Mouse (Mus musculus): ENCODE measurements at regions not wholly inside any gene's neighbourhood (a gene's known extent, or its start where the extent isn't known, plus 50 kb on each side); places are given as distances from the start of the nearest gene placed in this dataset.
A peak's percentile ranks its signal among the peaks of the same experiment; 100 is the strongest.
"Not testable (repeated sequence)": the region's sequence is repeated elsewhere in the genome, so short reads cannot be mapped to it uniquely, and the experiment has no call there.

DNA sequence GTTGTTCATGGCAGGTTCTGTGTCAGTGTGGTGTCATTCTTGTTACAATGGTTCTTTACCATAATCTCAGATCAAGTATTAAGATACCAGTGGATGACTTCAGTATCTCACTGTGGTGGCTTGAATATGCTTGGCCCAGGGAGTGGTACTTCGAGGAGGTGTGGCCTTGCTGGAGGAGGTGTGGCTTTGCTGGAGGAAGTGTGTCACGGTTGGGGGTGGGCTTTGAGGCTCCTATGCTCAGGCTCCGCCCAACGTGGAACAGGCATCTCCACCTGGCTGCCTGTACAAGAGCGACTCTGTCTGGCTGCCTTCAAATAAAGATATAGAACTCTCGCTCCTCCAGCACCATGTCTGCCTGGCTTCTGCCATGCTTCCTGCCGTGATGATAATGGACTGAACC is 63.6 kb downstream of the Cd2 start:
- no peak for DNase-seq (ENCODE audit: low read depth)

DNA sequence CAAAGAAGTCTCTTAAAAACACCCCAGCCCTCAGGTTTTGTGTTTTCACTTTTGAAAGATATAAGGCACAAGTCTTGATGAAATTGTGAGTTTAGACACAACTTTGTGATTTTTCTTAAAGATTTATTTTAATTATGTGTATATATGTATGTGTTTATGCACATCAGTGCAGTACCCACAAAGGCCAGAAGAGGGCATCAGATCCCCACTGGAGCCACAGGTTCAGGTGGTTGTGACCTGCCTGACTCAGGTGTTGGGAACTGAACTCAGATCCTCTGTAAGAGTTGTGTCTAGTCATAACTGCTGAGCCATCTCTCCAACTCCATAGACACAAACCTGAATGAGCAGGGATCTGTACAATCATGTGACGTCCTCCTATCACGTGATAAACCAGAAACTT is 67.8 kb downstream of the Cd2 start:
- DNase-seq (ENCODE audit: low read depth) = no peak

DNA sequence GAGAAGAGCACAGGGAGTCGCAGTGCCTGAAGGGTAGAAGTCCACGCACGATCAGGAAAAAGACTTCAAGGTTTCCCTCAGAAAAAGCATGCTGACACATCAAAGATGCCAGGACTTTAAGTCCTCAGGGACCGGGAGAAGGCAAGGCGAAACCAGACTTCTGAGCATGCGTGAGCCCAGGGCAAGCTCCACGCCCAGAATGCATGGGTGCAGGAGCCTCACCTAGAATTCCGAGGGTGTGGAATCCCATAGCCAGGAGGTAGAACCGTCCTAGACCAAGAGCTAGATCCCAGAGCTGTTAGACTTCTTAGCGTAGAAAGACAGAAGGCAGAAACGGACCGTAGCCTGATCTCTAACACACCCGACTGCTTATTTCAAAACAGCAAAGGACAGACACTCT is 71.0 kb downstream of the Cd2 start:
- DNase-seq (ENCODE audit: low read depth) = no peak

DNA sequence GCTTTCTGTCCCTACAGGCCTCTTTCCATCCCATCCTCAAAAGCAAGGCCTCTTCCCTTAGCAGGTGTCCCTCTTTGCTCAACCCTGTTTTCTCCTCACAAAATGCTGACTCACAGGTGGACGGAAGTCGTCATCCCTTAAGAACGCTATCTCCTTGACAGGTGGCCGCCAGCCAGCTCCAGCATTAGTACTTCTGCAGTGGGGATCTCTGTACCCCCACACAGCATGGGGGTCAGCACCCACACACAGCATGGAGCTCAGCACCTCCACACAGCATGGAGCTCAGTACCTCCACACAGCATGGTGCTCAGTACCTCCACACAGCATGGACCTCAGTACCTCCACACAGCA is 74.6 kb downstream of the Cd2 start:
- peak; percentile 5 for DNase-seq (ENCODE audit: low read depth)

DNA sequence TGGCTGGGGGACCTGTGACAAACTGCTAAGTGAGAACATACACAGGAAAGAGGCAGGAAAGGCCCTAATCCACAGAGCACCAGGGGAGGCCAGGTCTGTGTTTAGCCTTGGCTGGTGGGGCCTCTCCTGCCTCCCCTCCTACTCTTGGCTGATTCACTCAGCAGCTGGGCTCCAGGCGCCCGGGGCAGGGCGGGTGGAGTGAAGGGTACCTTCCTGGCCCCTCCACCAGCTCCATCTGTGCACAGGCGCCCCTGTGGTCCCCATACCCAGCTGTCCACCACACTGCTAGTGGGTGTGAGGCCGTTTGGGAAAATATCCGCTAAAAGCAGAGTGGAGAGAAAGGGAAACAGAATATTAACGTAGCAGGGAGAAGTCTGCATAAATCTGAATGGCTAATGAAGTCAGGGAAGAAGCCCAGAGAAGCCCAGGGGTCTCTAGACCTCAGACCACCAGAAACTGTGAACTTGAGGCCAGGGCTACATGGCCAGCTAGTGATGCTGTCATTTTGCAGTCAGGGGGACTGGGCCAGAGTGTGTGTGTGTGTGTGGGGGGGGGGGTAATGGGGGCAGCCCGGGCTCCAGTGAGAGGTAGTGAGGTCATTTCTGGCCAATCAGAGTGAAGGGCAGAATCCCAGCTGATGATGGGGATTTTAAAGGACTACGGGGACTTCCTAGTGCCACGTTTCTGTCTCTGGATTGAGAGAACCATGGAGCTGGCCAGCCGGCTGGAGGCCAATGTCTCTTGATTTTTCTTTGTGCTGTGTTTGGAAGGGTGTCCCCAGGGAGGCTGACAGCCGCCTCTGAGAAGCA is 75.1 kb downstream of the Cd2 start:
- no peak for DNase-seq (ENCODE audit: low read depth)

DNA sequence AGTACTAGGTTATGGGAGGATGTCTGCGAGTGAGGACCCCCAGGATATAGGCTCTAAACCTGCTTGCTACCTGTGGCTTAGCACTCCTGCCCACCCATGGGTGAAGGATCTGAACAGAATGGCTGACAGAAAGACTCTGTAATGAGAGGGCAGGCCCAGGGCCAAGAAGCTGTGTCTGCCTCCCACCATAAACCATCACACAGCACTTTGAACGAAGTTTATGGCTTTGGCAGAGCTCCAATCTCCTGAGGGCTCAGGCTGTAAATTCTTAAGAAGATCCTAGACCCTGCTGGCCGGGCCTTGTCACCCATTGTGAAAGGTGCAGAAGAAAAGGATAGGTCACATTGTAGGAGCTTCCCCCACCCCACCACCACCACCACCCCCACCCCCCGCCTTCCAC is 75.8 kb downstream of the Cd2 start:
- DNase-seq (ENCODE audit: low read depth) = no peak

DNA sequence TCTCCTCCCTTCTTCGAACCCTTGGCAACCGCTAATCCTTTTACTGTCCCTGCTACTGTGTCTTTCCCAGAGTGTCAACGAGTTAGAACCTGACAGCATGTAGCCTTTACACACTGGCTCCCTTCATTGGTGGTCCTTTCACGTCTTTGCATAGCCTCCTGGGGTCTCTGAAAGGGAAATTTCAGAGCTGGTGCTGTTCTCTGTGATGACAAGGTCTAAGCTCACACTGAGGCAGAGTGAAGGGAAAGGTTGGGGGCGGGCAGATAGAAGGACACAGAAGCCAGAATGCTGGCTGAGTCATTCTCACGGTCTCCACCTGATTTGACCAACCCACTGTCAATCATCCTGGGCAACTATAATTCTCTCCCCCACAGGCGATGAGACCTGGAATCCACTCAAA is 78.2 kb downstream of the Cd2 start:
- no peak for DNase-seq (ENCODE audit: low read depth)

DNA sequence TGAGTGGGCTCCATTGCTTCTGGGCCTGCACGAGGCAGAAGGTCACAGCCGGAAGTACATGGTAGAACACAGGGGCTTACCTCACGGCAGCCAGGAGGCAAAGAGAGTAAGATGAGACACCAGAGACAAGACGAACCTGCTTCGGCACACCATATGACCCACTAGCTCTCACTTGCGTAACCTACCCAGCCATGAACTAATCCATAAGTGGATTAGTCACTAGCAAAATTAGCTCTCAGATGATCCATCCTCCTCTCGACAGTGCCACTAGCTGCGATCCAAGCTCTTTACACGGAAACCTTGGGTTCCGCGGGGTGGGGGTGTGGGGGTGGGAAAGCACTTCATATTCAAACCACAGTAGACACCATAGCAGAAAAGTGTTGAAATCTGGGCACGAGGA is 79.0 kb downstream of the Cd2 start:
- DNase-seq (ENCODE audit: low read depth) = no peak

DNA sequence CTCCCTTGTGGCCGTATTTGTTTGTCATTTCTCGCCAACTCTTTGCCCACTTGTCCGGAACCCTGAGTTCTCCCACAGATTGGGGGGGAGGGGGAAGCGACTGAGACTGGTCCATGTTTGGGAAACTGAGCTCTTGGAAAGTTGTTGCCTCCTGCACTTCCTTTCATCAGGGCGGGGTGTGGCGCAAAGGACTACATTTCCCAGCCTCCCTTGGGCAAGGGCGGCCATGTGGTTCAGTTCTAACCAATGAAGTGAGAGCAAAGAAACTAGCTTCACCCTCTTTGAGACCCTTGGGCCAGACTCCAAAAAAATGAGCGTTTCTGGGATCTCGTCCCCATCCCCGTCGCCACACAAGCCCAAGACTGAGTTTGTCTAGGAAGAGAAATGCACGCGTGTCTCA is 81.6 kb downstream of the Cd2 start:
- not testable (repeated sequence) for DNase-seq (ENCODE audit: low read depth)

DNA sequence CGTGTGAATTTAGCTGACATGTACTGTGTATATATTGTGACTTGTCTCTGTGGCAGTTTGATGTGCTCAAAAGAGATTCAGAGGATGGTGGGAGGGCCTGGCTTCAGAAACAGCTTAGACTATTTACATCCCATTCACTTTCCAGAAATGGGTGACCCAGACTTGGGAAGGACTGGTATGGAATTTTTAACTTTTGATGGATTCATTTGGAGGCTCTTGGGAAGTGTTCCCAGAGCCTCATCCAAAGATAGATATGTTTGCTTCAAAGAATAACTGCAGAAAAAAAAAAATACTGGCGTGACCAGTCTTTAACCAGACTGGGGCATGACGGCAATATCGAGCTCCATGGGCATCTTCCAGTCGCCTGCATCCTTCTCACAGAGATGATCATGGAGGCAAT is 84.6 kb upstream of the Ptgfrn start:
- DNase-seq (ENCODE audit: low read depth) = no peak

DNA sequence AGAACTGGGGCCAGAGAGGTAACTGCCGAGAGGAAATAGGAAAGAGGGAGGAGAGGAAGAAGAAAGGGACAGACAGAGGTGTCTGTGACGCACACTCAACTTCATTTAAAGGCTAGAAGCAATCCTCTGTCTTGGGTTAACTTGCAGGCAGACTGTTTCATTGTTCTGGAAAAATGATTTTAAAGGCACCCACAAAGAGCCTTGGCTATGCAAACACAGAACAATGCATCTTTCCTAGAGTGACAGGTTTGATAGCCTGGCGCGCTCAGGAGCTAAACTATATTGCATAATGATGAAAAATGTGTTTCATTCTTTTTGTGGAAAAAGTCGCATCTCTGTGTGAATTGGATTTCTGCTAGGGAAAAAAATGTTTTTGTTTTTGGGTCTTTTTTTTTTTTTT is 84.2 kb upstream of the Ptgfrn start:
- no peak for DNase-seq (ENCODE audit: low read depth)

DNA sequence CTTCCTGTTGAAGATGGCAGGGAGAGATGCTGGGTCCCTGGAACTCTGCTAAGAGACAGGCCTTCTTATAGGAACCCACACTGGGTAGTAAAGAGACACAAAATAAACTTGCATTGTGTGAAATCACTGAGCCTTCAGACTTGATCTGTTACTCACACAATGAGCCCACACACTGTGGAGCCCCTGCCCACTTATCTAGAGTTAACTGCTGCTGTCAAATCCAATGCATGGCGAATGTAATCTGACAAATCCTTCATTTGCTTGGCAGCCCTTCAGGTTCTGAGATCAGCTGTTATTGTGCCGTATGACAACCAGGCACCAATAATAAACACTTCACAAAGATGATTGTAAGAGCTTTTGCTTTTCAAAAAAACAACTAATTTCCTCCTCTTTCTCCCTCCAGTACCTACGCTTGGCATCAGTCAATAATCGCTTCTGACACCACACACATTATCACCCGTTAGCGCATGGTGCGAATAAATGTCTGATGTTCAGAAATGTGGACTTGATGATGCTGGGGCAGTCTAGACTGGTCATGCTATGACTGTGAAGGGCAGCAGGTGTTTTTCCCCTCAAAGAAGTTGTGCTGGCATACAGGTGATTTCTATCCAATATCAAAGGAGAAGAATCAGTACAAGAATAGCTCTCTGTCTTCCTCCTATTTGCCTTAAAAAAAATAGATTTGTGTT is 81.4 kb upstream of the Ptgfrn start:
- DNase-seq (ENCODE audit: low read depth) = no peak

DNA sequence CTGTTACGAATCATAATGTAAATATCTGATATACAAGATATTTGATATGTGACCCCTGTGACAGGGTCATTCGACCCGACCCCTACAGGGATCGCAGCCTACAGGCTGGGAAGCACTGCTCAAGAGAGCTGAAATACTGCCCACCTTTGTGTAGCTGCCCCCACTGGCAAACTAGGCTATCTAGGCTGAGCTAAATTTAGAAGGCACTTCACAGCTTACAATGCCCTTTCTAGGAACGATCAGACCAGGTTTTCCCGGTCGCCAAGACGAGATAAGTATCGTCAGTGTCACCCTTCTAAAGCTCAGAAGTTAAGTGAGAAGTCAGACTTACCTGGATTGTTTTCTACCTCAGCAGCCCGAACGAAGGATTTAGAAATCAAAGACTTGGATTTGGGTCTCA is 71.9 kb upstream of the Ptgfrn start:
- no peak for DNase-seq (ENCODE audit: low read depth)

DNA sequence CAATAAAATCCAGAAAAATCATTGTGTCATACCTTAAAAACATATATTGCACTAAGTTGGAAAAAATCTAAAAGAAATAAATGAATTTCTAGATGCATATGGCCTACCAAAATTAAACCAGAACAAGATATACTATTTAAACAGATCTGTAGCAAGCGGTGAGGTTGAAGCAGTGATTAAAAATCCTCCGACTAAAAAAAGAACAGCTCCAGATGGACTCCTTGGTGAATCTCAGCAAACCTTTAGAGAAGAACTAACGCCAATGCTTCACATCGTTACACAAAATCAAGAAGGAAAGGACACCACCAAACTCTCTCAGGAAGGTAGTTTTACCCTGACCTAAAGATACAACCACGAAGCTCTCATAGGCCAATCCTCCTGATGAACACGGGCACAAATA is 63.9 kb upstream of the Ptgfrn start:
- no peak for DNase-seq (ENCODE audit: low read depth)

DNA sequence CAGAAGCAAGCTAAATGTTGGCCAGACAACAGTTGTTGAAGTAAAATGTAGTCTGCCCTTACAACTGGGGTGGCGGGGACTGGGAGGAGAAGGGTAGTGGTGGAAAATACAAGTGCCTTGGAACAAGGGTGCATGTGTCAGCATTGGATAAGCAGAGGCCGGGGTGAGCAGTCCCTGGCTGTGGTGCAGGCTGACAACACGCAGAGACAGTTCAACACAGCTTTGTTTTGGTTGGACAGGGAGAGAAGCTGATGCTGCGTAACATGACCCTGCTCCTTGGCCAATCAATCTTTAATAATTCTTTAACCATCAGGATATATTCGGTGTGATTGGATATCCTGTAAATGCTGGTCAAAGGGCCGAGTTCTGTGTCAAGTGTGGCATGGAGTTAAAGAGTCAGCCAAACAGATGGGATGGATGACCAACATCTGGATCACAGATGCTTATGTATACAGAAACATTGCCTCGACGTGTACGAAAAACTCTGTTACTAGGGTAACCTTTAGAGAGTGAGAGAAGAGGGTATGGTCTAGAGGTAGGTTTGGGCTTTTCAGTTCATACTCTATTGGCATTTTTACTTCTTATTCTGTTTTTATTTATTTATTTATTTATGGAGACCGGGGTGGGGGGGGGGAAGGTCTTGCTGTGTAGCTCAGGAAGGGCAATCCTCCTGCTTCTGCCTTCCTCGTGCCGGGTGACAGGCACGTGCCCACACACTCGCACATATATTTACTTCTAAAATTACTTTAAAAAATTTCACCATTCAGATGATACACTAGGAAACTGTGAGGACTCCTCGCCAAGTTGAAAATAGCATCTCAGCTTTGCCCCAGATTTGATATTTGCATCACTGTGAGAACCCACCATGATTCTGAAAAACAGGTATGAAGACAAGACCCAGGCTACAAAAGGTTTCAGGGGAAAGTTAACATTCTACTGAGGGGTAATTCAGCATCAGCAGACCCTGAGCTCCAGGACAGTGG is 60.2 kb upstream of the Ptgfrn start:
- DNase-seq (ENCODE audit: low read depth) = no peak

DNA sequence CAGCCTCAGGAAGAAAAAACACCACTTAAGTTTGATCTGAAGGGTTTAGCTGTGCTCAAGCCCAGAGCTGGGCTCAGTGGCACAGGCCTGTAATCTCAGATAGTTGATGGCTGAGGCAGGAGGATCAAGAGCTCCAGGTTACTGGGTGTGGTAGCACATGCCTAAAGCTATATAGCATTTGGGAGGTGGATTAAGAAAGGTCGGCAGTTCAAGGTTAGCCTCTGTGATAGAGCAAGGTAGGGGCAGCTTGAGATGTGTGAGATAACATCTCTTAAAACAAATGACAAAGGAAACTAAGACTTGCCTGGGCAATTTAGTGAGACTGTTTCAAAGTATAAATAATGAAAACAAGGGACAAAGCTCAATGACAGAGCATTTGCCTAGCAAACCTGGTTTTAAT is 56.9 kb upstream of the Ptgfrn start:
- DNase-seq (ENCODE audit: low read depth) = no peak

DNA sequence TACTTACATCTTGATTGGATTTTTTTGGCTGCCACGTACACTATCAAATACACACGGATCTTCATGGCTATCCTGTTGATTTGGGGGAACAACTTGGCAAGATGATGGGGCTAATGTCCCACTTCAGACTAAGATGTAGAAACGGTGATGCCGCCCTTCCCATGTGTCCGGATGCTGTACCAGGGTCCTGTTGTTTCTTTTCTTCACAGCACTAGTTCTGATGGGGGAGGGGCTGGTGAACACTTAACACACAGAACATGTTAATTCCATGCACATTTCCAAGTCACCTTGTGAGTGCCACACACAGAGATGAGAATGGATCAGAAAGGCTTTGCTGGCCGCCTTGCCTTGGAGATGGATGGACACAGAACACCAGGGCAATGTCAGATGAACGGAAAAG is 56.5 kb upstream of the Ptgfrn start:
- DNase-seq (ENCODE audit: low read depth) = no peak

DNA sequence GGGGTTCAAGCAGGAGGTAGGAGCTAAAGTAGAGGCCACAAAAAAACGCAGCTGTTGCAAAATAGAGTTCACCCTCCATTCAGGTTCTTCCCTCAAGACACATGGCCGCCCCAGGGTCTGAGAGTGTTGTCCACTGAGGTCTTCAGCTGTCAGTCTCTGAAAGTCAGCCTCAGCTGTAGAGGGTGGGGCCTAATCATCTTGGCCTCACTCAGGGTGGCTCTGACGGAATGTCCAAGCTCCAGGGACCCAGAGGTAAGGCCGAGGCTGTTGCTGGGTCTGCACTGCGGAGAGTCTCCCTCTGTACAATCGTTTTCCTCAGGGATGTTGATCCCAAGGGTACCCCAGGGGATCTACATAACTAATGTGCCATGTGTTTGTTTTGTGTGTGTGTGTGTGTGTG is 55.2 kb upstream of the Ptgfrn start:
- no peak for DNase-seq (ENCODE audit: low read depth)

DNA sequence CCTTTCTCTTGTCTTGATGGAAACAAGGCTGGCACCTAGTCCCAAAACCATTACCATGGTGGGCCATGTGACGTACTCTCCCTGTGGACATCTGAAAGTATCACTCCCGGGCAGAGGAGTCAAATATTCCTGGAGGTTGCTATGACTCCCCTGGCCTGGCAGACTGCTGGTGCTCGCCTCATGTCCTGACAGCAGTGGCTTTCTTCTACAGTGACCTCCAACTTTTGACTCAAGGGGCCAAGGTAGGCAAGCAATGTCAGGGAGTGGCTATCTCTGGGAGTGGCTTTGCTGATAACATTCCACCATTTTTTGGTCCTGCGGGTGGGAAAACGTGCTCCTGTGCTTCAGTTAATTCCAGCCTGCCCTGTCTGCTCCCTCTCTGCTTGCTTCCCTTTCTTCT is 54.7 kb upstream of the Ptgfrn start:
- no peak for DNase-seq (ENCODE audit: low read depth)

DNA sequence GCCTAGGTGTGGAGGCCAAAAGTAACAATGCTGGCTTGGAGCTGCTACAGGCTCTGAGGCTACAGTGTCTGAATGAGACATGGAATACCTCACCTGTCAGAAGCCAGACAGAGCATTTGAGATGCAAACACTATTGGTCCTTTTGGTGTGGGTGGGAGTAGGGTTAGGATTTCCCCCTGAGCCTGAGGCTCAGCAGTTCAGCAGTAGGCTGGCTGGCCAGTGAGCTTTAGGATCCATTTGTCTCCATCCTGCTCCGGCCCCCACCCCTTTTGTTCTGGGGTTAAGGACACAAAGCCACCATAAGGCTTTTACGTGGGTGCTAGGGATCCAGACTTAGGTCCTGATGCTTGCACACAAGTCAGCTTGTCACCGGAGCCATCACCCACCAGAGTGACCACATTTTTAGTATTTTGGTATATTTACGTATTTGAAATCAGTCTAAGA is 53.9 kb upstream of the Ptgfrn start:
- DNase-seq (ENCODE audit: low read depth) = no peak

DNA sequence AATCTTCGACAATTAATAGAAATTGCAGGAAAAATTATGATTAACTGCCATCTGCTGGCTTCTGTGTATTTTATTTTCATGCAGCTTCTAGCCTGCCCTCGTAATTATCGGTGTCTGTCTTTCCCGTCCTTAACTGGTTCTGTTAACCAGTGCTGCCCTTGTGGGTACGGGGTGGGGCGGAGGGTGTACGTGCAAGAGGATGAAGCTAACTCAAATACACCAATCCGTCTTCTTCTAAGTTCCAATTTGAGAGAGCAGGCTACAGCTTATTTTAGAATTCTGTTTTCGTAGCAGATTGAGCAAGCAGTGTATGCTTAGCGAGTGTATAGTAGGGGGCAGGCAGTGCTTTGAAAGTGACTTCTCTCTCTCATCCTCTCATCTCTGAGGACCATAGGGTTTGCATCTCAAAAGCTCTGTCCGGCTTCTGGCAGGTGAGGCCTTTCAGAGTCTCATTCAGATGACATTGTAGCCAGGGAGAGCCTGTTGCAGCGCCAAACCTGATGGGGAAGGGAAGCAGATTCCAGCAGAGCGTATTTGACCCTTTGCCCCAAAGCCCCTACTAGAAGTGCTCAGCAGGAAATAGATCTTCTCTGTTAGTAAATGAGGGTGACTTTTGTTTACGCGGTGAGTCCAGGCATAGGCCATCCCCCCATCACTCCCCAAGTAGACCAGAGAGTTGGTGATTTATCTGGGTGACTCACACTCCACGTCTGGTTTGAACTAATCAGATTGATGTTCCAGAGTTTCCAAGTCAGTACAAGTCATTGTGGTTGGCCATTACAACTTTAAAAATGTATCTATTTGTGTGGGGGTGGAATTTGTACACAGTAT is 53.3 kb upstream of the Ptgfrn start:
- DNase-seq (ENCODE audit: low read depth) = no peak
